Mouse (Mus musculus) adrenal gland, postnatal 14 days (tissue): ENCODE results near the gene Chn2. TPM values are rescaled to one million over a fixed set of nuclear protein-coding genes. Genes with fewer than 3 reads are reported as not detected.

ENCODE experiments used
- DNase-seq: peaks from one replicate; pipeline ENCODE4 v3.0.0; 2021; ENCODE audit warnings: mixed read lengths
- total RNA-seq: library from RNA; stranded (reverse); gene quantifications from 2 replicates; pipeline ENCODE4 v1.2.3, GENCODE M21; 2021

Gene Chn2
- total RNA-seq, 1 experiment from 2014 or later = 9.9 TPM

GRCm38 (mm10) chr6:54076625-54077024, 37.3 kb downstream of the Chn2 start:
- no peak for DNase-seq

GRCm38 (mm10) chr6:54078269-54078668, 38.9 kb downstream of the Chn2 start:
- DNase-seq = no peak

- DNase-seq = no peak
Observed at GRCm38 (mm10) chr6:54079881-54080280, 40.5 kb downstream of the Chn2 start.

- DNase-seq = no peak
Observed at GRCm38 (mm10) chr6:54080518-54081285, 41.3 kb downstream of the Chn2 start.

- DNase-seq = no peak
Observed at GRCm38 (mm10) chr6:54082576-54082975, 43.2 kb downstream of the Chn2 start.

- DNase-seq = no peak
Observed at GRCm38 (mm10) chr6:54084046-54084445, 44.7 kb downstream of the Chn2 start.

GRCm38 (mm10) chr6:54085009-54085408, 45.7 kb downstream of the Chn2 start:
- no peak for DNase-seq

GRCm38 (mm10) chr6:54088168-54088567, 48.8 kb downstream of the Chn2 start:
- DNase-seq = no peak

- no peak for DNase-seq
Observed at GRCm38 (mm10) chr6:54090822-54091221, 51.5 kb downstream of the Chn2 start.

- DNase-seq = no peak
Observed at GRCm38 (mm10) chr6:54092920-54093319, 53.6 kb downstream of the Chn2 start.

- no peak for DNase-seq
Observed at GRCm38 (mm10) chr6:54096147-54096761, 56.9 kb downstream of the Chn2 start.

GRCm38 (mm10) chr6:54096836-54097235, 57.5 kb downstream of the Chn2 start:
- DNase-seq = no peak

- no peak for DNase-seq
Observed at GRCm38 (mm10) chr6:54098339-54098738, 59.0 kb downstream of the Chn2 start.

GRCm38 (mm10) chr6:54099659-54100058, 60.3 kb downstream of the Chn2 start:
- DNase-seq = peak; percentile 19

GRCm38 (mm10) chr6:54102210-54102609, 62.9 kb downstream of the Chn2 start:
- no peak for DNase-seq

GRCm38 (mm10) chr6:54103276-54103975, 64.1 kb downstream of the Chn2 start:
- DNase-seq = peak; percentile 13

- DNase-seq = no peak
Observed at GRCm38 (mm10) chr6:54111416-54111984, 72.1 kb downstream of the Chn2 start.

GRCm38 (mm10) chr6:54113338-54113737, 74.0 kb downstream of the Chn2 start:
- DNase-seq = no peak

- no peak for DNase-seq
Observed at GRCm38 (mm10) chr6:54114412-54114811, 75.1 kb downstream of the Chn2 start.

- no peak for DNase-seq
Observed at GRCm38 (mm10) chr6:54116299-54116698, 76.9 kb downstream of the Chn2 start.

GRCm38 (mm10) chr6:54117001-54117591, 77.7 kb downstream of the Chn2 start:
- DNase-seq = no peak

- no peak for DNase-seq
Observed at GRCm38 (mm10) chr6:54118395-54118794, 79.0 kb downstream of the Chn2 start.

GRCm38 (mm10) chr6:54118897-54119296, 79.5 kb downstream of the Chn2 start:
- DNase-seq = no peak
